Mouse (Mus musculus): ENCODE data around the gene Pigk.

The Pigk gene

DNA sequence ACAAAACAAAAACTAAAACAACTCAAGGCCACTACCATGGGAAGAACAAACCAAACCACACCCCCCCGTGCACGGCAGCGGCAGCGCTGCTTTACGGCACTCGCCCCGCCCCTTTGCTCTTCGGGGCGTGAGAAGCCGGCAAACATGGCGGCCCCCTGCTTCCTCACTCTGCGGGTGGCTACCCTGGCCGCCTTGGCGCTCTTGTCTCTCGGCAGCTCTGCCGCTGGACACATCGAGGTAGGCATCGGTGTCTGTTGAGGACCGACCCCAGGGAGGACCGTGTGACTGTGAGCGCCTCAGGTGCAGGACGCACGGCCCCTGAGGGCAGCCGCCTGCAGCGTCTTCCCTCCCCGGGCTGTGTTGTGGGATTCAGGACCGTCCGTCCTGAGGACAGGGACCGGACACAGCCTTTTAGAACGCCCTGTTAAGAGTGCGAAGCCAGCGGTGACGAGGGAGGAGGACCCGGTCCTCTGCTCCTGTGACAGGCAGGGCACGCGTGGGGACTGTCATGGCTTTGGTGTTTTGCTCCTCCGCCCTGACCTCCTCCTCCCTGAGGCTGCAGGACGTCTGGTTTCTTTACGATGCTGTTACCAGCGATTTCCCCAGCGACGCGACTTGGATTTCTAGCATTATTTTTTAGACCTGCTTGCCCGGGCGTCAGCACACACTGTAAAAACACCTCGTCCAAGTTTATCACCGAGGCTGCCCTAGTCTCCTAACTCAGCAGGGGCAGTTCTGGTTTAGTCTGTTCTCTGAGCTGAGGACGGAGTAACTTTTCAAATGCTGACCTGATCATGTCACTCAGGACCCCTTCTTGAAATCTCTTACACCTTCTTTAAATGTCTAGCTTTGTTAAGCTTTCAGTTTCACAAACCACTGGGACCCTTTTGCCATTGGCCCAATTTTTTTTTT is at the start of gene Pigk:
Gene Pigk, plus strand, starts transcription at position 110 of the 912 bp plus-strand sequence.
- DNase-seq (ENCODE audit: low read depth, low spot score): peak; percentile 87

DNA sequence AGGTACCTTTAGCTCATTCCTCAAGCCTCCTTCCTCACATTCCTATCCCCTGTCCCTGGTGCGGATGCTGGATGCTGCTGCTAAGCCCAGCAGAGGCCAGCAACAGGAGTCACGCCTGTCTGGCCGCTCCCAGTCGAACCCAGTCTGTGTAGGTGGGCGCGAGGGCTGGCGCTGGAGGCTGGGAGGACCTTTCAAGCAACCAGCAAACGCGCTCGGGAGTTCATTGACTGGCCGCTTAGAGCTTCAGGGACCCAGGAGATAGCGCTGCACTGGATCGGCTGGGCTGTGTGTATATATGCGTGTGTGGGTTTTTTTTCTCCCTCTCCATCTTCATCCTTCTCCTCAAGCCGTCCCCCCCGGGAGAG is 46.9 kb upstream of the Pigk start:
- DNase-seq (ENCODE audit: low read depth, low spot score): peak; percentile 22

DNA sequence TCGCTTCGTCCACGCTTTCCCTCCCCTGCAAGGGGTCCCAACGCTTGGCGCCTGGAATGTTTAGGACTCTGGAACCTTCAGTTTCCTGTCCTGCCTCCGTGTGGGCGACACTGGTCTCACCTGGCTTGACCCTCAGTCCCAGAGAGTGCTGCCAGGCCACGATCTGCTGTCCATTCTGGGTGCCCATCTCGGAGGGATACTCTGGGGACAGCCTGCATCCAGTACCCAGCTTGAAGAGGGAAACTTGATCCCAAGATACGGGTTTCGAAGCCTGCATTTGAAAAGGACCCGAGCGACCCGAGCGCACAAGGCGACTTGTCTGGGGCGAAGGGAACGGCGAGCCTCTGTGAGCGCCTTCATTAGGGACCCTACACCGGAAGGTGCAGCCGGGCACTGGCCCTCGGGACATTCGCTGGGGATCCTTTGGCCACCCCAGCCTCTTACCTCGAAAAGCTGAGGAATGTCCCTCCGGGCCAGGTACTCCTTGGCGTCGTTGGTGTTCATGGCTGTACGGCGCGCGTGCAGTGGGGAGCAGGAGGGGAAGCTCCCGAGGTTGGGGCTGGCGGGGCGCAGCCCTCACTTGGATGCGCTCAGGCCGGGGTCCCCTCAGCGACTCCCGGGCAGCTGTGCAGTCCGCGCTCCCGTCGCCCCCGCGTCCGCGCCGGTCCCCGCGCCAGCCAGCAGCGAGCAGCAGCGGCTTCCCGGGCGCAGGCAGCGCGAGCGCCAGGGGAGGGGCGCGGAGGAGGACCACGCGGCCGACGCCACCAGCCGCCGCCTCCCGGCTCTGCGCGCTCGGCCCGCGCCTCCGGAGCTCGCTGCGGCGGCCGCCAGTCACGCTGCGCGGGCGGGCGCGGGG is 46.3 kb upstream of the Pigk start:
- peak; percentile 14 for DNase-seq (ENCODE audit: low read depth, low spot score)

DNA sequence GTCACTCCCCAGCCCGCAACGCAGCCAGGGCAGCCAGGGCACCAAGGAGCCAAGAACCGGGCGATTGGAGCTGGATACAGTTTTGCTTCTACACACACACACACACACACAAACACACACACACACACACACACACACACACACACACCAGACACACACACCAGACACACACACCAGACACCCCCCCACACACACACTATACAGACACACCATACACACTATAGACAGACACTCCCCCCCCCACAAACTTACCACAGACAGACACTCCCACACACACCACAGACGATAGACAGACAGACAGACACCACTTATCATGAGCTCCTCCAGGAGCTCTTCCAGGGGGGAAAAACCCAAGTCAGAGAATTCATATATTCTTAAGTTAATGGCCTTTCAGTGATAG is 45.7 kb upstream of the Pigk start, which contains the start of gene Ak5:
Gene Ak5, minus strand, starts transcription at position 122 of the 400 bp plus-strand sequence.
- DNase-seq (ENCODE audit: low read depth, low spot score): no peak

DNA sequence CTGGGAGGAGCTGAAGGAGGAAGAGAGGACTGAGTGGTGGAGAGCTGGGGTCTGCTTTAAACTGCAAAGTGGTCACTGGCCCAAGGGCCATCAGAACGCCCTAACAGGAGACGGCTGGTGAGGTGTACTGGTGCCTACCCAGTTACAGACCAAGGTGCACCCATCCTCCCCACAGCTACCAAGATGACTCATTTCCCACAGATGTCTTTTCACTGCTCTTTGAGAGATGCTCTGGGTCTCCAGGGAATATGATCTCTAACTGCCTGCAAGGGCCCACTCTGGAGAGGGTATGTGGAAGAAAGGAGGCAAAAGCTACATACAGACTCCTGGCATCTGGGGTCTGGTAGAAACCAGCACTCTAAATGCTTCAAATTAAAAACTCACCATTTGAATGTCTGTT is 45.1 kb upstream of the Pigk start:
- no peak for DNase-seq (ENCODE audit: low read depth, low spot score)

DNA sequence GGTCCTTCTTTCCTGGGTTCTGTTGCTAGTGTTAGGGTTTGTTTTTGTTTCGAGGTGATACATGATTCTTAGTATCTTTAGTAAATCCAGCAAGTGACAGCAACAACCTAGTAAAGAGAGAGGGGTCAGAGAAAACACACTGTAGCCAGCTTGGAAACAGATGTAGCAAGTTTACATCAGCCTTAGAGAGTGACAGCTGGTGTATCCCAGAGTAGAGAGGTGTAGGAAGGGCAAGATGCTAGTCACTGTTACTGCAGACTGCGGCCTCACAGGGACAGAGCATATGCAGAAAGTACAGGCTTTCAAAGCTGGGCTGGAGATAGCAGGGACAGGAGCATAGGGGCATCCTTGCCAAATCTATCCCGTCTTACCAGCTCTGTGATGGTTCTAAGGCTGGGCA is 44.1 kb upstream of the Pigk start:
- no peak for DNase-seq (ENCODE audit: low read depth, low spot score)

DNA sequence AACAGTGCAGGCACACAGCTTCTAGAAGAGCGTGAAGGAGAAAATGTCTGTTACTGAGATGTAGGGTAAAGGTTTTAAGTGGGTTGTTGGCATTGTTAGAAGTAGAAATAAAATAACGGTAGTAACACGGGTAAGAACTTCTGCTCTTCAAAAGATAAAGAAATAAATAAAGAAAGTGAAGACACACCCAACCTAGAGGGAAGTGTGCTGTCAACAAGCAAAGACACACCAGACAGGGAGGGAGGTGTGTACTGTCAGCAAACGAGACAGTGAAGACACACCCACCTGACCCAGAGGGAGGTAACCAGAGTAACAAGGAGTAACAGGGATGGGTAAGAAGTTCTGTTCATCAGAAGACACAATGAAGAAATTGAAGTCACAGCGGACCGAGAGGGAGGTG is 39.2 kb upstream of the Pigk start:
- no peak for DNase-seq (ENCODE audit: low read depth, low spot score)

DNA sequence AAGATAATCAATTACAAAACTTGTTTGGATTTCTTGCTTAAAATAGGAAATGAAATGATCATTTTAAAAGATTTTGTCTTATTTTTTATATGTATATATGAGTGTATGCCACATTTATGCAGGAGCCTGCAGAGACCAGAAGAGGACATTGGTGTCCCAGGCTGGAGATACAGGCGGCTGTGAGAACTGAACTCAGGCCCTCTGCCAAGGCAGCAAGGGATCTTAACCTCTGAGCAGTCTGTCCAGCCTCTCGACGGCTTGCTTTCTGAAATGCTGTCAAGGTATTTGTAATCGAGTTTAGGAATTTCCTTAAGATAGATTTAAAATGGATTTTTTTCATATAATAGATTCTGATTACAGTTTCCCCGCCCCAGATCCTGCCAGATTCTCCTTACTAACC is 25.4 kb upstream of the Pigk start:
- no peak for DNase-seq (ENCODE audit: low read depth, low spot score)

DNA sequence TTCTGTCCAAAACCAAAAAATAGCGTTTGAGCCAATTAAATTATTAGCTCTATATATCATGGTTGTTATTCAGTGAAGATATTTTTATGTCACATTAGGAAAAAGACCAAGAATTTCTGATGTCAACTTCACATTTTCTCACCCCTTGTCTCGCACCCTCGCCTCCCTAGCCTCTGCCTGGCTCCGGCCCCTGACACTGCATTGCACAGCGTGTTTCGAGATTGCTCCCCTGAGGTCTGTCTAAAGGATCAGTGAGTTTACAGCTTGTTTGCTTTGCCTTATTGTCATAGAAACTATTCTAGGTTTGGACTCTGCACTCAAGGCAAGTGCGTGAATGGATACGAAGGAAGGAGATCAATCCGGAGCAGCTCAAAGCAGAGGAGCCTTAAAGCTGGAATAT is 24.8 kb upstream of the Pigk start:
- DNase-seq (ENCODE audit: low read depth, low spot score): no peak

DNA sequence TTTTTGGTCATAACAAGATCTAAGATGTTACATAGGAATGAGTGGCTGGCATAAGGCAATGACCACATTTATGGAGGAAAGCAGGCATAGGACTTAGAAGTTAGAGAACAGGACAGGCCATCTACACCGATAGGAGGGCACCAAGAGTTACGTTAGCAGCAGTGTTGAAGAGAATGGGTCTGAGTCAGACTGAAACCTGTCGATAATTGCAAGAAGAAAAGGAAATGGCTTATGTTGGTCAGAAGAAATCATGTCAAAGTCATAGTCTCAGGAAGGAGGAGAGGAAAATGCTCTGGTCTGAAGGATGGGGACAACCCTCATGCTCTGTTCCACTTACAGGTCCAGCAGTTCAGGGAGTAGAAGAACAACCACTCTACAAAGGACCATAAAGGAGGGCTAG is 18.9 kb upstream of the Pigk start:
- DNase-seq (ENCODE audit: low read depth, low spot score): no peak

DNA sequence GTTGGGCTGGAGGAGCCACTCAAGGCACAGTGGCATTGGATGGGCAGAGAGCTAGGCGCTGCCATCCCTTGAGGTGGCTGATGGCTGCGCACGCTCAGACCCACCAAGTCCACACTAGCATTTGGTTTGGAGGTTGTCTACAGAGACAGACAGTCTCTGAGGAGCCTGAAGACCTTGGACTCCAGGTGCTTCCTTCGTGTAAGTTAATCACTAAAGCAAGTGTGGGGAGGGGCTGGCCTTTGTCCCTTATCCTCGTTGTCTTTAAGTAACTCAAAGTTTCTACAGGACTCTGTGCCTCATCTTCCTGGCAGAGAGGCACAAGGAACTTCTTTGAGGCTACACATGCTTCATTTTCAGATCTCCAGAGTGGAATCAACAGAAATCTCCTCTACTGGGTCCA is 15.9 kb upstream of the Pigk start:
- DNase-seq (ENCODE audit: low read depth, low spot score): no peak

DNA sequence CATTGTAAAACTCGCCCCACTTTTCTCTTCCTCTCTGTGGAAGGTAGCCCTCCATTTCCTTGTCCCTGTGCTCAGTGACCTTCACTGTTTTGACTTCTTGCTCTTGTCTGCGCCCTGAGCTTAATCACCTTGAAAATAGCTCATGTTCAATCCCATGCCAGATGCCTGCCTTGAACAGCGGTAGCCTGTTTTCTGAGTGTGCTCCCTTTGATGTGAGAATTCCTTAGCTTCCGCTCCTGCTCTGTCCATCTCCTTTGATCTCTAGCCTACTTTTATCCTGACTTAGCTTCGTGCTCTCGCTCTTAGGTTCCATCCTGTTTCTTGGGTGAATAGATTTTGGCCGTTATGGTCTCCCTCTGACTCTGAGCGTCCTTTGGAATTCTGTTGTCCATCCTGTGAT is 14.6 kb upstream of the Pigk start:
- no peak for DNase-seq (ENCODE audit: low read depth, low spot score)

DNA sequence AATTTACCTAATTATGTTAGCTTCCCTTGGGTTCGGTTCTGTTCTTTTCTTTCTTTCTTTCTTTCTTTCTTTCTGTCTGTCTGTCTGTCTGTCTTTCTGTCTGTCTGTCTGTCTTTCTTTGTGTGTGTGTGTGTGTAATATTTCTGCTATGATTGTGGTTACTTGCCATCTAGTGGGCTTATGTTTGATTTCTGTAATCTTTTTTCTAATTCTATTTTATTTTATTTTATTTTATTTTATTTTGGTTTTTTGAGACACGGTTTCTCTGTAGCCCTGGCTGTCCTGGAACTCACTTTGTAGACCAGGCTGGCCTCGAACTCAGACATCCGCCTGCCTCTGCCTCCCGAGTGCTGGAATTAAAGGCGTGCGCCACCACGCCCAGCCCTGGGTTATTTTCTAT is 12.4 kb upstream of the Pigk start:
- DNase-seq (ENCODE audit: low read depth, low spot score): peak; percentile 38

DNA sequence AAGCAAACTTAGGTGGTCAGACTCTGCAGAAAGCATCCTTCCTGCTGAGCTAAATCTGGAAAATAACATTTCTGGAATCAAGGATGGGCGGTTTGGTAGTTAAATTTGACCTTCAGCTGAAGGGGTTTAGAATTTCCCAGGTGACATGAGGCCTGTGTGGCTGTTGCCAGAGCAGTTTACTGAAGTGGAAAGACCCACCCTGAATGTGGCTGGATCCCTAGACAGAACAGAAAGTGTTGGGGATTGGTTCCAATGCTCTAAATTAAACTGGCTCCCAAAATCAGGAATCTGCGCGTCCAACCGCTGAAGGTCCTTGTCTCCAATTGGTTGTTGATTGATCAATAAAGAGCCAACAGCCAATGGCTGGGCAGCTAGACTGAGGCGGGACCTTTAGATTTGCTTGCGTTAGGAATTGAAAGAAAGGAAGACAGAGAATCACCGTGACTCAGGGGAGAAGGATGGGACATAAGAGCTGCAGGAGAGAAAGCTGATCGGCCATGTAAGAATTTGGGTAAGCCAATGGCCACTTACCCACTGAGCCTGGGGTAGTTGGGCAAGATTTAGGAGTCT is 11.5 kb upstream of the Pigk start:
- peak; percentile 70 for DNase-seq (ENCODE audit: low read depth, low spot score)

DNA sequence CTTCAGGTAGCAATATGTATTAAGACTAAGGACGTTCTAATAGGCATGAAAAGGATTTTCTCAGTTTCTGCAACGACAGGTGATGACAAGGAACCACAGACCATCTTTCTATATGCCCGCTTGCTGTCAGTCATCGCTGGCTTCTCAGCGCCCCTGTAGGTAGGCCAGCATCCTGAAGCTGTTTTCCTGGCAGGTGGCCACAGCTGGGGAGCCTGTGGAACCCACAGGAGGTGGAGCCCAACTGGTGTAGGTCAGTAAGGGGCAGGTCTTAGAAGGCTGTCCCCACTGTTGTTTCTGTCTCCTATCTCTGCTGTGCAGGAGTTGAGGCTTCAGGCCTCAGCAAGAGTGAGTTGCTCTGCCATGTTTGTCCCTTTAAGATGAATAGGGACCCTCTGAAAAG is 8.1 kb upstream of the Pigk start:
- no peak for DNase-seq (ENCODE audit: low read depth, low spot score)

DNA sequence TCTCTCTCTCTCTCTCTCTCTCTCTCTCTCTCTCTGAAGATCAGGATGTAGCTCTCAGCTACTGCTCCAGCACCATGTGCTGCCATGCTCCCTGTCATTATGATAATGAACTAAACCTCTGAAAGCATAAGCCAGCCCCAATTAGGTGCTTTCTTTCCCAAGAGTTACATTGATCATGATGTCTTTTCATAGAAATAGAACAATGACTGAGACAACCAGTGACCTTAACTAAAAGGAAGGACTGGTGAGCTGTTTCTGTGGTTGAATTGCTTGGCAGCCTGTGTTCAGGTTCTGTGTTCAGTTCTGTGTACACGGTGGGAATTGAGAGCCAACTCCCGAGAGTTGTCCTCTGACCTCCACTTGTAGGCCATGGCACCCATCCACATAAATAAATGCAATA is 7.0 kb upstream of the Pigk start:
- no peak for DNase-seq (ENCODE audit: low read depth, low spot score)

DNA sequence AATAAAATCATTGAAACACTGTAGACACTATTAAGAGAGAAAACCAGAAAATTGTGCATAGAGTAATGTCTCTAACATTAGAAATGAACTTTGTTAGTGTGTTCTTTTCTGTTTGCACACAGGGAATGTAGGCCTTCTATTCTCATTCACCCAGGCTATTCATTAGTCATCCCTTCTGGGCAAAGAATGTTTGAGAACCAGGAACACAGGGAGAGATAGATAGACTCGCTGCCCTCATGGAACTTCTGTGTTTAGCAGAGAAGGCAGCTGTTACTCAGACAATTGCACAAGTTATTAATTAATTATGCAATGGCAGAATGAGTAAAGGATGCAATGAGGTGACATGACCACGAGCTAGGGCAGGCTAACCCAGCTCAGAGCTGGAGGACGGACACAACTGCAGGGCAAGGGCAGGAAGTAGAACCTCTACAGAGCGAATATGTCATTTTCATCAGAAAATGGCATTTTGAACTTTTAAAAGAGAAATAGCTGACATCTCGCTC is 6.5 kb upstream of the Pigk start:
- DNase-seq (ENCODE audit: low read depth, low spot score): no peak

DNA sequence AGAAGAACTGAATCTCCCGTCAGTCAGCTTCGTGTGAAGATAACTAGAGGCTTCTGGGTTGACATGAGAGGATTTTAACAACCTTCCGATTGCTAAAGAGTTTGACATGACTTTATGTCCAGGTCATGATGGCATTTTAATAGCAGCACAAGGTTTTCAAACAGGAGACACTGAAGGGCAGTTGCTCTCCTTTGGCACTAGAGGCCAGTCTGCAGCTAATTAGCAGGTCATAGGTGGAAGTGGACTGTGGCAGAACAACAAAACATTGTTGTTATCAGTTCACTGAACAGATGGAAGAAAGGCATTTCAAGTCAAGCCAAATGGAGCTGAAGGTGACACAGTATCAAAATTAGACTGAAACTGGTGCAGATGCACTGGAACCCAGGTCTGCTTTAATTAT is 4.0 kb upstream of the Pigk start:
- DNase-seq (ENCODE audit: low read depth, low spot score): no peak

DNA sequence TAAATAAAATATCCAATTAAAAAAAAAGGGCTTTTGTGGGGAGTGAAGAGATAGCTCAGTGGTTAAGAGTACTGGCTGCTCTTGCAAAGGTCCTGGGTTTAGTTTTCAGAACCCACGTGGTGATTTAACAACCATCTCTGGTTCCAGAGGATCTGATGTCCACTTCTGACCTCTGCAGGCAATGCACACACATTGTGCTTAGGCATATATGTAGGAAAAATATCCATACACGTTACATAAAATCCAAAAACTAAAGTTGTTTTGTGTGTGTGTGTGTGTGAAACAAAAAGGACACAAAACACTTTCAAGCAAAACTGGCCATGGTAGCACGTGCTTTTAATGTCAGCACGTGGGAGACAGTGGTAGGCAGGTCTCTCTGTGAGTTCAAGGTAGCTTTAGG is 943 bp upstream of the Pigk start:
- no peak for DNase-seq (ENCODE audit: low read depth, low spot score)

DNA sequence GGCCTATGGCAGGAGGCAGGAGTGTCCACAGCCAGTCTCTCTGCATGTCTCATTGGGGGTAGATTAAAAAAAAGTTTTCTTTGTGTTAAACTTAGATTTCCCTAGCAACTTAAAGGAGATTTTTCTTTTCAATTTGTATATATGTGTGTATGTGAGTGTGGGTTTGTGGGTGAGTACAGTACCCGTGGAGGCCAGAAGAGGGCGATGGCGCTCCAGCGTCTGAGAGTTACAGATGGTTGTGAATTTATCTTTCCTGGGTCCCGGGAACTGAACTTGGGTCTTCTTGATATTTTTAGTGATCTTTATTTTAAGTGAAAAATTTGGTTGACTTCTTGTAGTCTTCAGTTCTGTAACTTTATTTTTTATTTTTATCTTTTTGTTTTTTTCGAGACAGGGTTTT is 7.4 kb downstream of the Pigk start:
- peak; percentile 18 for DNase-seq (ENCODE audit: low read depth, low spot score)

DNA sequence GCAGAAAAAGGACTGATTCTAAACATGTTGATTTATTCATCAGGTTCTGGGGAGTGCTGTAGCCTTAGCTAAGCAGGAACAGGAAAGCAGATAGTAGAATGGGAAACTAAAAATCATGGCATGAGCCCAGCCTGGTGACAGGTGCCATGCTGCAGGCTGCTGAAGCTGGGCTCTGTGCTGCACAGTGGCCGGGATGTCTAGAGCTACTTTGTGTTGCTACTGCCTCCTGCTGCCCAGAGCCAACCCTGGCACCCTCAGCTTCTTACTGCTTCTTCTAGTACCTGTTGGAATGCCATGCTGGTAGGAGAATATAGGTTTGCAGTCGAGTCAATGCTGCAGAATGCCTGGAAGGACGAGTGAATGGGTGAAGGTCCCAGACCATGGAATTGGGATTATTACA is 8.9 kb downstream of the Pigk start:
- DNase-seq (ENCODE audit: low read depth, low spot score): peak; percentile 18

DNA sequence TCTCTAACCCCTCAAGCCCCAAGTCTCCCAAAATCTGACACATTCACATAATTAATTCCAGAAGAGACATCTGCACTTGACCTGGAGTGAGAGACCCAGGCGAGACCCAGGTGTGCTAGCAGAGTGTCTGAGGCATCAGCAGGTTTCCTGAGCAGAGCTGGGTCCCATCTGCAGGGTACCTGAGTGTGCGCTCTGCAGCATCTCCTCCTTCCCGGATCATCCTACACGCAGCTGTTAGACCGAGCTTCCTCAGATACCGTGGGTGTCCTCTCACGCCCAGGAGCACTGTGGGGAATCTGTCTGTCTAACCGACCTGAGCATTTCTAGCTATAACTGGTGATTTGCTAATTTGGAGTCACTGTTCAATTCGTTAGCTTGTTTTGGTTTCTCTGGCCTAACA is 10.5 kb downstream of the Pigk start:
- DNase-seq (ENCODE audit: low read depth, low spot score): no peak

Measured in ES-CJ7 (cell line).